Mouse (Mus musculus) midbrain, postnatal 0 days (tissue): ENCODE data around the gene Gspt1. TPM values are rescaled to one million over a fixed set of nuclear protein-coding genes. Genes with fewer than 3 reads are reported as not detected.
A peak's percentile ranks its signal among the peaks of the same experiment; 100 is the strongest.

ENCODE experiments used
- ATAC-seq: fragments of 200-750 bp; cut with Nextera tagmentation; 2 replicates; pipeline ENCODE4 v1.8.0; 2017; ENCODE audit warnings: moderate number of reproducible peaks, mild to moderate bottlenecking, moderate TSS enrichment, moderate library complexity; ENCODE audit not compliant: low FRiP score
- DNase-seq: peaks from one replicate; pipeline ENCODE4 v3.0.0-alpha.2; 2015; ENCODE audit warnings: low spot score
- H3K27ac ChIP-seq: fragments of 300-500 bp; sonication (generic); 2 replicates; pipeline ENCODE4 v1.5.1; 2014; ENCODE audit warnings: low read depth, mild to moderate bottlenecking, low read length, mixed read lengths
- H3K27me3 ChIP-seq: fragments of 300-500 bp; sonication (generic); 2 replicates; pipeline ENCODE4 v1.6.1; 2014; ENCODE audit warnings: low read length, control low read depth, mixed read lengths; ENCODE audit not compliant: insufficient read depth
- H3K36me3 ChIP-seq: fragments of 300-500 bp; sonication (generic); 2 replicates; pipeline ENCODE4 v1.6.1; 2014; ENCODE audit warnings: low read length, control low read depth, mixed read lengths; ENCODE audit not compliant: insufficient read depth
- H3K4me1 ChIP-seq: fragments of 300-500 bp; sonication (generic); 2 replicates; pipeline ENCODE4 v1.6.1; 2014; ENCODE audit warnings: mild to moderate bottlenecking, control low read depth, antibody characterized with exemption, low read length, mixed read lengths; ENCODE audit not compliant: insufficient read depth
- H3K4me2 ChIP-seq: fragments of 300-500 bp; sonication (generic); 2 replicates; pipeline ENCODE4 v1.6.1; 2014; ENCODE audit warnings: low read depth, mild to moderate bottlenecking, low read length, mixed read lengths; ENCODE audit not compliant: poor library complexity, severe bottlenecking
- H3K4me3 ChIP-seq: fragments of 300-500 bp; sonication (generic); 2 replicates; pipeline ENCODE4 v1.5.1; 2014; ENCODE audit warnings: low read depth, mild to moderate bottlenecking, low read length, moderate library complexity
- H3K9ac ChIP-seq: fragments of 300-500 bp; sonication (generic); replicated peaks from 2 replicates; pipeline ENCODE4 v1.6.1; 2014; ENCODE audit warnings: mild to moderate bottlenecking, low read length, moderate library complexity, mixed read lengths; ENCODE audit not compliant: poor library complexity, severe bottlenecking
- H3K9me3 ChIP-seq: fragments of 300-500 bp; sonication (generic); 2 replicates; pipeline ENCODE4 v1.6.1; 2016; ENCODE audit warnings: low read length, control low read depth
- CTCF ChIP-seq: IDR thresholded peaks from 2 replicates; pipeline ENCODE4 v1.5.1; 2016; ENCODE audit warnings: antibody characterized with exemption, mild to moderate bottlenecking
- WGBS: fragments of 180-500 bp; shearing (Covaris S2); extraction: QIAGEN DNeasy Blood & Tissue Kit; methylation state at CpG from one replicate; pipeline ENCODE4 v1.1.7; 2014; 5-methylcytosine and 5-hydroxymethylcytosine counted together
- polyA plus RNA-seq: library from polyadenylated mRNA; unstranded; fragments of >200 nt; fragmentation: Nextera tagmentation; extraction: Ambion mirVana; gene quantifications from 2 replicates; pipeline ENCODE4 v1.2.1, GENCODE M21; 2015
- total RNA-seq: library from RNA; depleted of rRNA; stranded (reverse); fragments of >200 nt; gene quantifications from 2 replicates; pipeline ENCODE4 v1.2.3, GENCODE M21; 2014

Gspt1 gene
- total and polyA plus RNA-seq, 2 experiments from 2014 or later = 39.0 to 60.9 TPM

- H3K27me3 ChIP-seq = no peaks in the 10 kb centered on the region
- H3K36me3 ChIP-seq = peaks cover 29% of the 10 kb centered on the region
- TF ChIP-seq CTCF = peak; percentile 42
- ATAC-seq = no peak
- H3K9ac ChIP-seq = peak overlapping the region; percentile 75; the same call in 1 of the 2 replicates
- 72% methylated on average over 6 of the region's 6 CpGs for WGBS
- H3K4me2 ChIP-seq = peak overlapping the region; percentile 69
- H3K4me3 ChIP-seq = peak overlapping the region; percentile 60
- H3K4me1 ChIP-seq = 0 out of 2 replicates have a peak, but pooled peaks cover 7% of the 10 kb centered on the region
- H3K9me3 ChIP-seq = no peaks in the 10 kb centered on the region
- no peak overlapping the region for H3K27ac ChIP-seq
- no peak for DNase-seq
Observed at GRCm38 (mm10) chr16:11201740-11202394, 52.3 kb downstream of the Gspt1 start.

- ATAC-seq (no peak), DNase-seq (no peak)
- H3K27ac ChIP-seq = no peak overlapping the region
- H3K4me2 ChIP-seq = no peak overlapping the region
- no peaks in the 10 kb centered on the region for H3K9me3 ChIP-seq
- H3K4me3 ChIP-seq = no peak overlapping the region
- H3K27me3 ChIP-seq = no peaks in the 10 kb centered on the region
- 96% methylated on average over 3 of the region's 3 CpGs for WGBS
- no peak overlapping the region for H3K9ac ChIP-seq
- peaks cover 45% of the 10 kb centered on the region for H3K36me3 ChIP-seq
- H3K4me1 ChIP-seq = 0 out of 2 replicates have a peak, but pooled peaks cover 7% of the 10 kb centered on the region
- no peak for TF ChIP-seq CTCF
Observed at GRCm38 (mm10) chr16:11200247-11200646, 53.9 kb downstream of the Gspt1 start.

GRCm38 (mm10) chr16:11198467-11198866 is 55.7 kb downstream of the Gspt1 start:
- no peaks in the 10 kb centered on the region for H3K27me3 ChIP-seq
- no peak for TF ChIP-seq CTCF
- no peaks in the 10 kb centered on the region for H3K4me1 ChIP-seq
- peaks cover 61% of the 10 kb centered on the region for H3K36me3 ChIP-seq
- DNase-seq (no peak), ATAC-seq (no peak)
- no peak overlapping the region for H3K27ac ChIP-seq
- no peak overlapping the region for H3K4me2 ChIP-seq
- H3K9ac ChIP-seq = no peak overlapping the region
- 75% methylated on average over 2 of the region's 2 CpGs for WGBS
- no peak overlapping the region for H3K4me3 ChIP-seq
- H3K9me3 ChIP-seq = no peaks in the 10 kb centered on the region

- H3K4me3 ChIP-seq = no peak overlapping the region
- H3K9me3 ChIP-seq = no peaks in the 10 kb centered on the region
- ATAC-seq (no peak), DNase-seq (no peak)
- no peaks in the 10 kb centered on the region for H3K4me1 ChIP-seq
- H3K27ac ChIP-seq = no peak overlapping the region
- H3K36me3 ChIP-seq = peaks cover 69% of the 10 kb centered on the region
- no peak for TF ChIP-seq CTCF
- 93% methylated on average over 4 of the region's 4 CpGs for WGBS
- no peak overlapping the region for H3K4me2 ChIP-seq
- no peak overlapping the region for H3K9ac ChIP-seq
- no peaks in the 10 kb centered on the region for H3K27me3 ChIP-seq
Observed at GRCm38 (mm10) chr16:11197052-11197451, 57.1 kb downstream of the Gspt1 start.

GRCm38 (mm10) chr16:11193231-11193630 is 60.9 kb downstream of the Gspt1 start:
- H3K9me3 ChIP-seq = no peaks in the 10 kb centered on the region
- H3K27me3 ChIP-seq = no peaks in the 10 kb centered on the region
- no peak for TF ChIP-seq CTCF
- H3K36me3 ChIP-seq = peaks cover 50% of the 10 kb centered on the region
- H3K27ac ChIP-seq = no peak overlapping the region
- no peak for DNase-seq
- WGBS = 97% methylated on average over 2 of the region's 2 CpGs
- H3K4me1 ChIP-seq = no peaks in the 10 kb centered on the region
- H3K4me2 ChIP-seq = no peak overlapping the region
- H3K4me3 ChIP-seq = no peak overlapping the region
- no peak for ATAC-seq
- no peak overlapping the region for H3K9ac ChIP-seq

GRCm38 (mm10) chr16:11190150-11190549 is 64.0 kb downstream of the Gspt1 start:
- Histone ChIP-seq H3K4me2 (no peak overlapping the region), H3K9me3 (no peaks in the 10 kb centered on the region), H3K27me3 (no peaks in the 10 kb centered on the region), H3K4me3 (no peak overlapping the region), H3K4me1 (no peaks in the 10 kb centered on the region), H3K9ac (no peak overlapping the region), H3K27ac (no peak overlapping the region), H3K36me3 (peaks cover 23% of the 10 kb centered on the region)
- TF ChIP-seq CTCF = no peak
- 91% methylated on average over 7 of the region's 7 CpGs for WGBS
- DNase-seq (peak; percentile 43), ATAC-seq (no peak)
